Mouse (Mus musculus) stomach, adult 2 months (tissue): ENCODE results near the gene Nmbr. TPM values are rescaled to one million over a fixed set of nuclear protein-coding genes. Genes with fewer than 3 reads are reported as not detected.

ENCODE experiments used
- polyA plus RNA-seq: library from polyadenylated mRNA; depleted of rRNA; stranded (reverse); fragments of >200 nt; gene quantifications from 2 replicates; pipeline ENCODE4 v1.2.3, GENCODE M21; 2012; rRNA removed

Gene Nmbr
- not detected in 2 replicates for polyA plus RNA-seq

GRCm38 (mm10) chr10:14705072-14706066 lies at the start of gene Nmbr, which contains the start of gene Vta1:
Nmbr (plus strand) TSS chr10:14705591.
Vta1 (minus strand) TSS chr10:14705560.

GRCm38 (mm10) chr10:14718114-14718513 lies 12.7 kb downstream of the Nmbr start, which contains the start of gene Gje1:
Gje1 (minus strand) TSS chr10:14718214.

Other genes with a start within 250 kb of the Nmbr start
- gene Adgrg6, start 159.9 kb upstream of the Nmbr start, polyA plus RNA-seq: 0.83 and 0.91 TPM in 2 replicates
- 72.7 and 77.0 TPM in 2 replicates for gene Vta1, start within 50 bp of the Nmbr start, polyA plus RNA-seq
- not detected in 2 replicates for gene Gje1, start 12.6 kb downstream of the Nmbr start, polyA plus RNA-seq